Mouse (Mus musculus): ENCODE measurements at regions not wholly inside any gene's neighbourhood (a gene's known extent, or its start where the extent isn't known, plus 50 kb on each side); places are given as distances from the start of the nearest gene placed in this dataset.

DNA sequence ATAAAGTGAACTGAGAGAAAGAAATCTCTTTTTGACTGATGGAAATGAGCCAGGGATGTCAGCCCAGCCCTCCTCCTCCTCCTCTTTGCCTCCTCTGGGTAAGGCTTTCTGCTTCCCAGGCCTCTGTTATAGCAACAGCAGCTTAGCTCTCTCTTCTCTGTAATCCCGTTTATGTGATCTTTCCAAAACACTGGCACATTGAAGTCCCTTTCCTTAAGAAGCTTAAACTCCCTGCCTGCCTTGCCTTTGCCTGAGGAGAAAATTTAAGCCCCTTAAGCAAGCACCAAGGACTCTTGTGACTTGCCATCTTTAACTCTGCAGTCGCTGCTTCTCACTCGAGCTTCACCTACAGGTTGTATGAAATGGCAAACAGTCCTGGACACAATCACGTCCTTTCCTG lies 125.2 kb downstream of the 1700020N01Rik start:
- H3K4me1 ChIP-seq (ENCODE audit: control insufficient read depth, insufficient read depth, insufficient read length, low read length), result no peaks in the 10 kb centered on the region; the same call in 1 of the 2 replicates
- H3K27me3 ChIP-seq (ENCODE audit: control insufficient read depth, insufficient read depth, low read length), result no peaks in the 10 kb centered on the region
- no peak for TF ChIP-seq CTCF (IDR thresholded peaks at IDR 0.05; ENCODE audit: extremely low read depth, insufficient read length, insufficient replicate concordance, low read depth, low read length)
- no peak for TF ChIP-seq POLR2A (IDR thresholded peaks at IDR 0.05; ENCODE audit: low read depth, low read length)
- 88% methylated on average over 4 of the region's 4 CpGs for WGBS
- H3K36me3 ChIP-seq (ENCODE audit: control insufficient read depth, insufficient read depth, low read length), result no peaks in the 10 kb centered on the region
- no peak overlapping the region for H3K4me3 ChIP-seq (ENCODE audit: low read depth, low read length)
- no peak overlapping the region for H3K27ac ChIP-seq (ENCODE audit: insufficient read depth, low read depth, low read length)

DNA sequence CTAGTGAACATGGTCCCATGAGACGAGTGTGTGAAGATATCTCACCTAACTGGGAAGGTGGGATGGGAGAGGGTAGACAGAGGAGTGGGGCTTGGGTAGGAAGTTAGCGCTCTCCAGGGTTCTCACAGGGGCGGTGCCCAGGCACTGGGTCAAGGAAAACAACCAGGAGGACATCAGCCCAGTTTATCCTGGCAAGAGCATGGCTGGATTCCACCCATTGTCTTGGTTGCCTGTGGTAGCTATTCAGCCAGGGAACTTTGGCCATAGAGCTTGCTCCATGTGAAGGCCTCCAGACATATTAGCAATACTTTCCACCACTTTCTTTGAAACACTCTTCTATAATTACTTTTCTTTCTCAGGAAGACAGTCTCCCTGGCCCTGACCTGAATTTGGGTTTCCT lies 131.4 kb downstream of the 1700020N01Rik start:
- no peak overlapping the region for H3K27ac ChIP-seq (ENCODE audit: insufficient read depth, low read depth, low read length)
- no peaks in the 10 kb centered on the region for H3K4me1 ChIP-seq (ENCODE audit: control insufficient read depth, insufficient read depth, insufficient read length, low read length)
- H3K36me3 ChIP-seq (ENCODE audit: control insufficient read depth, insufficient read depth, low read length), result no peaks in the 10 kb centered on the region
- no peak for TF ChIP-seq POLR2A (IDR thresholded peaks at IDR 0.05; ENCODE audit: low read depth, low read length)
- no peak for TF ChIP-seq CTCF (IDR thresholded peaks at IDR 0.05; ENCODE audit: extremely low read depth, insufficient read length, insufficient replicate concordance, low read depth, low read length)
- no peak overlapping the region for H3K4me3 ChIP-seq (ENCODE audit: low read depth, low read length)
- 91% methylated on average over 3 of the region's 3 CpGs for WGBS
- no peaks in the 10 kb centered on the region for H3K27me3 ChIP-seq (ENCODE audit: control insufficient read depth, insufficient read depth, low read length)

DNA sequence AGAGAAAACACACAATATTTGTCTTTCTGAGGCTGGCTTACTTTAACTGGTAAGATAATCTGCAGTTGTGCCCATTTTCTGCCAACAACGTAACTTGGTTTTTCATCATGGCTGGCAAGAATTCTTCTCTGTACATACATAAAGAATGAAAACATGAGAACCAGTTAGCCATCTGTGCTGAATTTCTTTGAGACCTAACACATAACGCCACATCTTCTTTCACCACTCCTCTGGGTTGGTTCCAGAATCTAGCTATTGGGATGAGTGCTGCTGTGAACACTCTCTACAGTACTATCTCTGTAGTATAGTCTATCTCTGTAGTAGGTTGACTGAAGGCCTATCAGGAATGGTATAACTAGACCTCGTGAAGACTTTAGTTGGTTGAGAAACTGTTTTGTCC lies 132.1 kb downstream of the 1700020N01Rik start:
- TF ChIP-seq POLR2A (IDR thresholded peaks at IDR 0.05; ENCODE audit: low read depth, low read length), result no peak
- no peak for TF ChIP-seq CTCF (IDR thresholded peaks at IDR 0.05; ENCODE audit: extremely low read depth, insufficient read length, insufficient replicate concordance, low read depth, low read length)
- WGBS, result 91% methylated on average over 3 of the region's 3 CpGs

DNA sequence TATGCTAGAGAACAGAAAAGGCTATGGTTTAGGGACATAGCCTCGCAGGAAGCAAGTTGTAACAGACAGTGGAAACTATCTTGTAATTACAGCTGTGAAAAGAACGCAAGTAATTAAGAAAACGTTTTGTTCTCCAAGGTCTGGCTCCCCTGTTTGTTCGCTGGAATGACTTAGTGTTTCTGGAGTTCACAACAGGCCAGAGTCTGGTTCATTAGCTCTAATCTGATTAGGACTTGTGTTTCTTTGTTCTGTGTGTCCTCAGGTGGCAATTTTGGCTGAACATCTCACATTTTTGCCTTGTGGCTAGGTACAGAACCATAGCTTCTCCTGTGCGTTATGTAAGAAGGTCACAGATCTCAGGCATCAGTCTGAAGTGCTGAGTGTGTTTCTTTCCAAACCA lies 141.7 kb upstream of the Sgk1 start:
- 73% methylated on average over 5 of the region's 5 CpGs for WGBS
- TF ChIP-seq POLR2A (IDR thresholded peaks at IDR 0.05; ENCODE audit: low read depth, low read length) (no peak), CTCF (IDR thresholded peaks at IDR 0.05; ENCODE audit: extremely low read depth, insufficient read length, insufficient replicate concordance, low read depth, low read length) (no peak)

More for the DNA sequence above, 132.1 kb downstream of the 1700020N01Rik start:
- no peak overlapping the region for H3K4me3 ChIP-seq (ENCODE audit: low read depth, low read length)
- H3K36me3 ChIP-seq (ENCODE audit: control insufficient read depth, insufficient read depth, low read length), result no peaks in the 10 kb centered on the region
- H3K27ac ChIP-seq (ENCODE audit: insufficient read depth, low read depth, low read length), result no peak overlapping the region
- H3K4me1 ChIP-seq (ENCODE audit: control insufficient read depth, insufficient read depth, insufficient read length, low read length), result no peaks in the 10 kb centered on the region
- no peaks in the 10 kb centered on the region for H3K27me3 ChIP-seq (ENCODE audit: control insufficient read depth, insufficient read depth, low read length)

DNA sequence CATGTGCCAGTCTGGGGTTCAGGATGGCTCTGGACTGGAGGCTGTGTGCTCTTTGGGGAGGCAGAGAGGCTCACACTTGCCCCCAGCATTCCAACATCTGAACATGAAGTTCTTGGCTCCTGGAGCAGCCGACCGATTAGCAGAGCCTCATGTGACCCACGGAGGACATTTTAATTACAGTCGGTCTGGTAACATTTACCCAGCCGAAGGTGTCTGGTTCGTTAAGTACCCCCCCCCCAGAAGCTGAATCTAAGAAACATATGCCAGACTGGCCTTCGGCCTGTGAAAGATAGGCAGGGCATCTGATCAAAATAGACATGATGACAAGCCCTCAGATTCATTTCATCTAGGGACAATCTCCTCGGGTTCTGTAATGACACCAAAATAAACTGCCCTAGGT lies 140.4 kb upstream of the Sgk1 start:
- Histone ChIP-seq H3K4me1 (ENCODE audit: control insufficient read depth, insufficient read depth, insufficient read length, low read length) (no peaks in the 10 kb centered on the region), H3K27ac (ENCODE audit: insufficient read depth, low read depth, low read length) (no peak overlapping the region), H3K27me3 (ENCODE audit: control insufficient read depth, insufficient read depth, low read length) (no peaks in the 10 kb centered on the region), H3K4me3 (ENCODE audit: low read depth, low read length) (no peak overlapping the region), H3K36me3 (ENCODE audit: control insufficient read depth, insufficient read depth, low read length) (no peaks in the 10 kb centered on the region)
- no peak for TF ChIP-seq CTCF (IDR thresholded peaks at IDR 0.05; ENCODE audit: extremely low read depth, insufficient read length, insufficient replicate concordance, low read depth, low read length)
- no peak for TF ChIP-seq POLR2A (IDR thresholded peaks at IDR 0.05; ENCODE audit: low read depth, low read length)
- 80% methylated on average over 8 of the region's 8 CpGs for WGBS

More for the DNA sequence above, 141.7 kb upstream of the Sgk1 start:
- no peaks in the 10 kb centered on the region for H3K4me1 ChIP-seq (ENCODE audit: control insufficient read depth, insufficient read depth, insufficient read length, low read length)
- no peak overlapping the region for H3K4me3 ChIP-seq (ENCODE audit: low read depth, low read length)
- H3K36me3 ChIP-seq (ENCODE audit: control insufficient read depth, insufficient read depth, low read length), result no peaks in the 10 kb centered on the region
- no peak overlapping the region for H3K27ac ChIP-seq (ENCODE audit: insufficient read depth, low read depth, low read length)
- no peaks in the 10 kb centered on the region for H3K27me3 ChIP-seq (ENCODE audit: control insufficient read depth, insufficient read depth, low read length)

DNA sequence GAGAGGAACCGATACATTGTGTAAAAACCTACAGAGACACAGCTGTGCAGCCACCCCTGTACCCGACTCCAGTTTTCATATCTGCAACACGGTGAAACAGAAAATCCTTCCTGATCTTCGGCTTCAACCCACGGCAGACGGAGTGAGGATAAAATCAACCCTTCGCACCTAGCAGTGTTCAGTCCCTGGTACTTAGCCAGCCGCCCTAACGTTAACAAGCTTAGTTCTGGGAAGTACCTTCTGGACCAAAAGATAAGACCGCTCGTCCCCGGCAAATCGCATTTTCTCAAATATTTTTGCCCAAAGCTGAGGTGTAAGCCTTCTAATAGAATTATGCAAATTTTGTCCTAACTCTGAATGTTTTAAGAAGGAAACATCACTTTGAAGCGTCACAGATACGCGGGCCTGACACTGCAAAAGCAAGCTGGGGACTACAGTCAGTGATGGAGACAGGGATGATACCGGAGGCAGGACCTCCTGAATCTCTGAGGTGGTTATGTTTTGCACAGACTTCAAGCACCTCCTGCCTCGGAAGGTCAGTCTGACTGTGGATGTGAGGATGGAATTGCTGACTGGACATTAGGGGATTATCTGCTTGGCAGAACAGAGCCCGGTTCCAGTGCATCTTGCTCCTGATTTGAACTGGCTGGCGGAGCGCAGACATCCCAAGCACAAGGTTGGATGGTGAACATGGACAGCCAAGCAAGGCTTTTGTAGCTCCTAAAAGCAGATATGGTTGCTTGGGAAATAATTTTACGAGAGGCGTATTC lies 139.8 kb upstream of the Sgk1 start:
- no peaks in the 10 kb centered on the region for H3K4me1 ChIP-seq (ENCODE audit: control insufficient read depth, insufficient read depth, insufficient read length, low read length)
- 91% methylated on average over 23 of the region's 23 CpGs for WGBS
- no peaks in the 10 kb centered on the region for H3K27me3 ChIP-seq (ENCODE audit: control insufficient read depth, insufficient read depth, low read length)
- no peak overlapping the region for H3K4me3 ChIP-seq (ENCODE audit: low read depth, low read length)
- no peaks in the 10 kb centered on the region for H3K36me3 ChIP-seq (ENCODE audit: control insufficient read depth, insufficient read depth, low read length)
- TF ChIP-seq POLR2A (IDR thresholded peaks at IDR 0.05; ENCODE audit: low read depth, low read length), result no peak
- TF ChIP-seq CTCF (IDR thresholded peaks at IDR 0.05; ENCODE audit: extremely low read depth, insufficient read length, insufficient replicate concordance, low read depth, low read length), result no peak
- H3K27ac ChIP-seq (ENCODE audit: insufficient read depth, low read depth, low read length), result no peak overlapping the region

DNA sequence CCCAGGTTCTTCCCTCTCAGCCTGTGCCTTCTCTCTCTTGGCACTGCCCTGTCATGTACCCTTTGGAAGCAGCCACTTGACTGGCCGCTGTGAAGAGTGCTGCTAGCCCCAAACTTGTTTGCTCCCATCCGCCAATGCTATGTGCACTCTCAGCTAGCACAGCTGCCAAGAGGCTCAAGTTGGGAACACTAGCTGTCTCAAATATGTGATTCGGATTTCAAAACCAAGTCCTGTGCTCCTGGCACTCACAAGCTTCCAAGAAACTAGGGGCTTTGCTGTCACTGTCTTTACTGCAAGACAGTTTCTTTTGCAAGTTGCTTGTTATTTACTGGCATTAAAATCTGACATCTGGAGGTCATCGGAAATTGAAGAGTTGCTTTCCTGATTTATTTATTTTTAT lies 138.6 kb upstream of the Sgk1 start:
- Histone ChIP-seq H3K27me3 (ENCODE audit: control insufficient read depth, insufficient read depth, low read length) (no peaks in the 10 kb centered on the region), H3K4me1 (ENCODE audit: control insufficient read depth, insufficient read depth, insufficient read length, low read length) (no peaks in the 10 kb centered on the region), H3K27ac (ENCODE audit: insufficient read depth, low read depth, low read length) (no peak overlapping the region), H3K36me3 (ENCODE audit: control insufficient read depth, insufficient read depth, low read length) (no peaks in the 10 kb centered on the region), H3K4me3 (ENCODE audit: low read depth, low read length) (no peak overlapping the region)
- 83% methylated on average over 4 of the region's 4 CpGs for WGBS
- TF ChIP-seq CTCF (IDR thresholded peaks at IDR 0.05; ENCODE audit: extremely low read depth, insufficient read length, insufficient replicate concordance, low read depth, low read length) (no peak), POLR2A (IDR thresholded peaks at IDR 0.05; ENCODE audit: low read depth, low read length) (no peak)
